Mouse (Mus musculus) CD8-positive naive resting alpha-beta T cell, adult 2 months (primary cell): ENCODE measurements around the gene 3110009E18Rik.

Source experiments
- DNase-seq, 2 experiments: peaks; one replicate each; pipeline ENCODE4 v3.0.0; 2022; ENCODE audit warnings: low read depth in 2 of 2, low spot score in 2 of 2

The 3110009E18Rik gene

GRCm38 (mm10) chr1:120138923-120139540 is 18.0 kb downstream of the 3110009E18Rik start:
- DNase-seq, result no peak

GRCm38 (mm10) chr1:120140144-120140693 is 19.2 kb downstream of the 3110009E18Rik start:
- no peak for DNase-seq

- no peak for DNase-seq
Observed at GRCm38 (mm10) chr1:120142551-120142950, 21.6 kb downstream of the 3110009E18Rik start.

- no peak for DNase-seq
Observed at GRCm38 (mm10) chr1:120145527-120146216, 24.7 kb downstream of the 3110009E18Rik start.

- DNase-seq, result no peak
Observed at GRCm38 (mm10) chr1:120146994-120147393, 26.0 kb downstream of the 3110009E18Rik start.

GRCm38 (mm10) chr1:120154232-120154631 is 33.2 kb downstream of the 3110009E18Rik start:
- DNase-seq, result no peak

- peak; percentile 3 to 14 for DNase-seq
Observed at GRCm38 (mm10) chr1:120155325-120155724, 34.3 kb downstream of the 3110009E18Rik start.

- no peak for DNase-seq
Observed at GRCm38 (mm10) chr1:120158474-120159127, 37.6 kb downstream of the 3110009E18Rik start.

GRCm38 (mm10) chr1:120161502-120161901 is 40.5 kb downstream of the 3110009E18Rik start:
- DNase-seq, result no peak

- no peak for DNase-seq
Observed at GRCm38 (mm10) chr1:120162616-120163015, 41.6 kb downstream of the 3110009E18Rik start.

- no peak for DNase-seq
Observed at GRCm38 (mm10) chr1:120168016-120168415, 47.0 kb downstream of the 3110009E18Rik start.

GRCm38 (mm10) chr1:120168674-120169073 is 47.7 kb downstream of the 3110009E18Rik start:
- DNase-seq, result no peak

- DNase-seq, result no peak
Observed at GRCm38 (mm10) chr1:120170307-120170706, 49.3 kb downstream of the 3110009E18Rik start.

GRCm38 (mm10) chr1:120171819-120172521 is 51.0 kb downstream of the 3110009E18Rik start:
- no peak for DNase-seq

- DNase-seq, result no peak
Observed at GRCm38 (mm10) chr1:120174991-120175390, 54.0 kb downstream of the 3110009E18Rik start.

- DNase-seq, result no peak
Observed at GRCm38 (mm10) chr1:120176313-120176712, 55.3 kb downstream of the 3110009E18Rik start.

GRCm38 (mm10) chr1:120177141-120177540 is 56.2 kb downstream of the 3110009E18Rik start:
- no peak for DNase-seq

GRCm38 (mm10) chr1:120186204-120186603 is 65.2 kb downstream of the 3110009E18Rik start:
- DNase-seq, result no peak

- no peak for DNase-seq
Observed at GRCm38 (mm10) chr1:120186655-120187054, 65.7 kb downstream of the 3110009E18Rik start.

GRCm38 (mm10) chr1:120187059-120187458 is 66.1 kb downstream of the 3110009E18Rik start:
- DNase-seq, result no peak

- DNase-seq, result no peak
Observed at GRCm38 (mm10) chr1:120189206-120189605, 68.2 kb downstream of the 3110009E18Rik start.
